Mouse (Mus musculus) heart, adult 9 months (tissue): ENCODE results near the gene Klf12.

Experiments
- DNase-seq, 2 experiments: peaks; one replicate each; pipeline ENCODE4 v3.0.0; 2022; ENCODE audit warnings: low spot score in 2 of 2

The Klf12 gene

GRCm38 (mm10) chr14:100041823-100042222 lies 242.7 kb downstream of the Klf12 start:
- DNase-seq = no peak

DNA sequence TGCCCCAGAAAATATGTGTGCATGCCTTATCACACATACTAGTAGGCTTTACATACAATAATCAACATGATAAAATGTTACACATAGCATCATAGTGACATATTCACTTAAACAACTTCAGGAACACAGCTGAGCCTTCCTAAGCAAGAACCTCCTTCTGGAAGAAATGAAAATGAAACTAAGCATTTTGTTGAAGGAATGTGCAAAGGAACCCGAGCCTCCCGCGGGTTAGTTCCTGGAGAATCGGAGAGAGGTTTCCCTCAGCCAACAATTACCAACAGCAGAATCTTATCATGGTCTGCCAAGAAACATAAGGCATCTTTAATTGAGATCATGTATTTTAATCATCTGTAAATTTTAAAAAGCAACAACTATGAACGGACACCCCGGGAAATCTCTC lies 257.8 kb downstream of the Klf12 start:
- DNase-seq = peak; percentile 11 to 24

DNA sequence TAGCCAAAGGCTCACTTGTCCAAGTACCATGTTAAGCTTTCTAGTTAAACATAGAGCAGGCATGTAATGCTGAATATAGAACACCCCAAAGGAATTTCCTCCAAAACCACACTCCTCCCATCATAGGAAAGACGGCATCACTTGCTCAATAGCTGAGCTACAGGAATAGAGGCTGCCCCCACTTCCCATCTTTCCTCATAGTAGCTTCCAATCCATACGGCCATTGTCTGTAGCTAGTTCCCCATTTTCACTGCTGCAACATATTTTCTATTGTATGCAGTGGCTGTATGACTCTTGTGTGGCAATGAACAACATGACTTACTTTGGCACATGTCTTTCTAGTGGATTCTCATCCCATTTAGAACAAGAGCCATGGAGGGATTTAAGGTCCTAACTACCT lies 267.3 kb downstream of the Klf12 start:
- no peak for DNase-seq

GRCm38 (mm10) chr14:100010525-100010924 lies 274.0 kb downstream of the Klf12 start:
- no peak for DNase-seq

- peak; percentile 7 to 36 for DNase-seq
Observed at GRCm38 (mm10) chr14:100009790-100010382, 274.6 kb downstream of the Klf12 start.

- DNase-seq = no peak
Observed at GRCm38 (mm10) chr14:99983510-99983909, 301.0 kb downstream of the Klf12 start.

DNA sequence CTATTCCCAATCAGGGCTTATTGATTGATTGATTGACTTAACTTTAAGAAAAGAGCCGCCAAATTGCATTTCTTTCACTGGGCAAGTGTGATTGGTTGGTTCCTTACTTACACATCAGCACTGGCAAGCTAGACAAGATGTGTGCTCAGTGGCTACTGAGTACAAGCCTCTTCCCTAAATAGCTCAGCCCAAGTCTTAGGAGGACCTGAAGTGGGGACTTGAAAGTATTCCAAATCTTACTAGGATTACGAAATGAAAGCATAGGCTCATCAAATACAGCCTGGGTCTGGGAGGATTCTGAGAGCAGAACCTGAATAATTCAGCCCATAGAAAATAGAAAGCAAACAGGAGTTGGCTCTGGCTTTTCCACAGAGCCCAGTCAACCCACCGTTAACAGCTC lies 303.3 kb downstream of the Klf12 start:
- DNase-seq = no peak

- no peak for DNase-seq
Observed at GRCm38 (mm10) chr14:99967920-99968319, 316.6 kb downstream of the Klf12 start.

DNA sequence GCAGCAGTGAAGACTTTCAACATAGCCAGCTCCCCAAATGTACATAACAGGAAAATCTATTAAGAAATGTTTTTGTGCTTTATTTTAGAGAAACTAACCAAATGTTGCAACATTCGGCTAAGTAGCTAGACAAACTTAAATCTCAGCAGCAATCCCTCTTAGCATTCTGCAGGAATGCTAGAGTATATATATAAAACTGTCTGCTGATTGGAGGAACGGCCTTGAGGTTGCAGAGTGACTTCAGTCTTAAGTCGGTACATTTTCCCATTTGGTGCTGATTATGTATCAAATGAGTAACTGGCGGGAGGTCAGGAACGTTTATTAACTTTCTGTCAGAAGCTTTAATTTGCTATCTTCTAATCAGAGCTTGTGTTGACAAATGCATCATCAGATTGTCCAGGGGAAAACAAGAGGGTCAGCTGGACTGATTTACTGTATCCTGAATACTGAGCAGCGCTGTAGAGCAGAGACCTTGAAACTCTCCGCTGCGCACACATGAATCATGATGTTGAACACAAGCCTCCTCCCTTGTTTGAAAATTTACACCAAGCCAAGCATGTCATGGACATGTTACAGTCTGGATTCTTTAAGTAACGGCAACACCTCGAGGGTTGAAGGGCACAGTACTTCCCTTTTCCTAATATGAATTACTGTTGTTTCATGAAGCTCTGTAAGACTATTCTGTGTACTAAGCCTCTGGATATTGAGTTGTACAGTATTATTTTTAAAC lies 323.8 kb downstream of the Klf12 start:
- DNase-seq = no peak

DNA sequence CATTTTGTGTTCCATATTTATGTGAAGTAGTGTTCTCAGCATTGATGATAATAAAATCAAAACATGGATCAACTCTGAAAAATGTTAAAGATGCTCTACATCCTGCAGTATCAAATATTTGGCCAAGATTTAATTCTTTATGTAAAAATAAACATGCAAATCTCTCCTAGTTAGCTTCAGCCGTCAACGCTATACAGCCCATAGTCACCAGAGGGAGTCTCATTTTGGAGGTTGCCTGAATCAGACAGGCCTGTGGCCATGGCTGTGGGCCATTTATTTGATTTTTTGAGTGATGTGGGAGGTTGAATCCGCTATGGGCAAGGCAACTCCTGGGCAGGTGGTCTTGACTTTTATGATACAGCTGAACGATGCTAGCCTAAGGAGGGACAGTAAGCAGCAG lies 329.3 kb downstream of the Klf12 start:
- DNase-seq = no peak

- no peak for DNase-seq
Observed at GRCm38 (mm10) chr14:99944221-99945108, 340.0 kb downstream of the Klf12 start.

DNA sequence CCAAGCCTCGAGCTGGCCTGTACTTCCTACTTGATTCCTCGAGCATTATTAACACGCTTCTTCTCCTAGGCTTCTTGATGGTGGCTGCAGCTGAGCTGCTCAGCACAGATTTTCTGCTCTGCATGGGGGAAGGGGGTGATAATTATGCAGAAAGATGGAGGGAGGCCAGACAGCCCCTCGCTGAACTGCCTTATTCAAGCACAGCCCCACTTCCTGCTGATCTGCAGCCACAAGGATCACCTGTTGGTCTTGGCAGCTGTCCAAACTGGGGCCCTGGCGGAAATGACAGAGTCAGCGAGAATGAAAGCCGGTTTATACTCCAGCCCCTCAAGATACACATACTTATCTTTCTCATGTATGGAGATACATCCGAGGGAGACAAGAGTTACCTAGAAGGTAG lies 341.3 kb downstream of the Klf12 start:
- DNase-seq = peak in 1 of 2 experiments; percentile 10

DNA sequence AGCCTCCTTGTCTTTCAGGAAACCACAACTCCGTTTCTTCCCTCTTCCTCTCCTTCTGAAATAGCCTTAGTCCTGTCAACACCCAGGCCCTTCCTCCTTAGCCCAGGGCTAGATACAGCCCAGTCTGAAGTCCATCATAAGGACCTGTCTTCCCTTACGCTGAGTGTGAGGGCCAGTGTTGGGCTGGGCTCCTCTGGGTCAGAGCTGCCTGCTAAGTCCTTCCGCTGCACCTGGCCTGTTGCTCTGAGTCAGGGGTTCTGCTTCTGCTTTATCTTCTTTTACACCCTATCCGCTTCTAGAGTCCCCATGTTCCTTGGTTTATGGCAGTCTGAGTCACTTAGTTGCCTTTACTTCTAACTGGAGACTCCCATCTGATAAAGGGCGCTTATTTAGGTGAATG lies 351.0 kb downstream of the Klf12 start:
- DNase-seq = no peak

DNA sequence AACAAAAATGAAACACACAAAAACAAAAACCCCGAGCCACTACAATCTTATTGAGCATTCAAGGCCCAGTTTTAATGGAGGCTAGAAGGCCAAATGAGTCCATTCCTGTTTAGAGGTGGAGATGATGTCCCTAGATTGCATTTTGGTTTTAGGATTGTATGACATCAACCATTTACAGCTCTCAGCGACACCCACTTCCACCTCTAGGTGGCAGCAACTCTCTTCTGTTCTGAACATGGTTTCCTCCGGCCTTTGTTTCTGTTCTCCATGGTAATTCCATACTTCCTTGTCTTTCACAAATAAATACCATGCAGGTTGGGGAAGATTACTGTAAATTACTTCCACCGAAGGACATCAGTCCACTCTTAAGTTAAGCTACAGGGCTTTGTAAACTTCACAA lies 352.6 kb downstream of the Klf12 start:
- DNase-seq = peak; percentile 4 to 47

GRCm38 (mm10) chr14:99911912-99912311 lies 372.6 kb downstream of the Klf12 start:
- DNase-seq = no peak

DNA sequence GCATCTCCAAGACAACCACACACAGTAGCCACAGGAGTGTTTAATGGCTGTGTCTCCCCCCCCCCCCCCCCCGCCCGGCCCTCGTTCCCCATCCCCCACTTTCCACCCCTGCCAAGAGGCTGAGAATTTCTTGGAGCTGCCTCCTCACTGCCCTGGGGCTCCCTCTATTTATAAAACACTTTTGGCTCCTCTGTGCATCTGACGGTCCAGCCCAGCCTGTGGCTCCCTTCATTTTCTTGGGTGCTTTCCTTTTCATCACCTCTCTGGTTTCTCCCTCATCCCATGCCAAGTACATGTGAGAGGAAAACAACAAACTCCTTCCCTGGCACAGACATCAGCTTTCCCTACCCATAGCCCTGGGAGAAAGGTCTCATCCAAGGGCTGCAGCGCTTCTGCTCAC lies 373.6 kb downstream of the Klf12 start:
- DNase-seq = peak; percentile 10 to 31

- DNase-seq = no peak
Observed at GRCm38 (mm10) chr14:99900902-99901301, 383.6 kb downstream of the Klf12 start.

DNA sequence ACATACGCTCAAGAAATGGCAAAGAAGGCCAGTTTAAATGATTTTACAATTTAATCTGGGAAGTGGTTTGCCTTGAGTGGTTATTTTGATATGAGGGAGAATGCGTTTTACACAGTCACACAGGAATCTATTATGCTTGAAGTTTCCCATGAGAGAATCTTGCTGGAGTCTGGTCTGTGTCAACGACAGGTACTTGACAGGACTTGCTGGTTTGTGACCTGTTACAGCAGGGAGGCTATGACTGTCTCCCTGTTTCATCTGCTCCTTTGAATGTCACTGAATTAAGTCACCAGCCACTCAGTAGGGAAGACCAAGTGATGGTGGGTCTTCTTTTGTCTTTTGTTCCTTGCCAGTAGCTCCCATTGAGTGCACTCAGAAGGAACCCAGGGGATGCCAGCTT lies 385.6 kb downstream of the Klf12 start:
- DNase-seq = peak in 1 of 2 experiments; percentile 1

DNA sequence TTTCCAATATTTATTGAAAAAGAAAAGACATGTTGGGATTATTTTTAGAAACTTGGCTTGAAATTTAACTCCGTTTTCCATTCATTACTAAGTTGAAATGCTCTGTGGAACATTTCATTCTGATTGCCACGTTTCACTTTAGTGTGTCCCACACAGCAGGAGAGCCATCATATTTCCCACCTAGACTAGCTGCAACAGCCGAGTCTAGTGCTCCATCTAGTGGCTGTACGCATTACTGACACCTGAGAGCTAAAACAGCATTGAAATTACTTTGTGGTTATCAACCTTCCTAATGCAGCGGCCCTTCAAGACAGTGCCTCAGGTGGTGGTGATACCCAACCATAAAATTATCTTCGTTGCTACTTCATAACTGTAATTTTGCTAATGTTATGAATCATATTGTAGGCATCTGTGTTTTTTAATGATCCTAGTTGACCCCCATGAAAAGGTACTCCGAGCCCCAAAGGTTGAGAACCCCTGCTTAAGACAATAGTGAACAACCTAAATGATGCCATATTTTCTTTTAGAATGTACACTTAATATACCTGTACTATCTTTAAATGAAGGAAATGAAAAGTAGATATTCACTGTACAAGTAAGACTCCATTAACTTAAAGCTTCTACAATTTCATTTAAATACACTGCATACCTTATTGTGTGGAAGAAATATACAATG lies 389.6 kb downstream of the Klf12 start:
- peak; percentile 12 to 30 for DNase-seq

GRCm38 (mm10) chr14:99894062-99894461 lies 390.4 kb downstream of the Klf12 start:
- DNase-seq = no peak

DNA sequence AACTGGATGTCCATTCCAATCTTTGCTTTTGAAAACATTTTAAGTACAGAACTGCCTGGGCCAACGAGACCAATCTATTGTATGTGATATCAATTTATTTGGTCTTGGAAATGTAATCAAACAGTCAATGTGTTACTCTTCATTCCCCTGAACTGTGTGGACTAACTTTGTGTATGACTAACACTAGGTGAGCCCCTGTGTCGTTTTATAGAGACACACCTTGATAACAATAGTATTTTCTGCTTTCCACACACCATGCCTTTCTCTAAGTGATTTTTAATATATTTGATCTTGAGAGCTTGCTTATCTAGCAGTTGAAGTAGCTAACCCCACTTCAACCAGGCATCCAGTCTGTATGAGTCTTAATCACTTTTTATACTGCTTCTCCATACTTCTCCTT lies 398.0 kb downstream of the Klf12 start:
- DNase-seq = no peak

DNA sequence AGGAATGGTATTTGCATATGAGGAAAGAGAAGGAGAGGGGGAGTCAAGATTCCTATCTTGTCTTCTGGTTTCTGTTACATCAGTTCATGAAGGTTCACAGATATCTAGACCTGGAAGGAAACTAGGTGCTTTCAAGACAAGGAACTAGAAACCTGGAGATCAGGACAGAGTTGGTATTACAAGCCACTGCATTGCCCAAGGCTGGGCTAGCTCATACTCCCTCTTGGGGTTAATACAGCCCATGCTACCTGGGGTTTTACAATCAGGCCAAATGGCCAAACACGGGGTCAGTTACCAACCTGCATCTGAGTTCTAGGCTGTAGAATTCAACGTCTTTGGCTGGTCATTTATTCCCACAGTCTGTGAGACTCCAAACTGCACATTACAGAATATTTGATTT lies 398.9 kb downstream of the Klf12 start:
- no peak for DNase-seq
